Mouse (Mus musculus) E14TG2a.4 (cell line): ENCODE results near the gene Cd276.
"Not testable (repeated sequence)": the region's sequence is repeated elsewhere in the genome, so short reads cannot be mapped to it uniquely, and the experiment has no call there.

Source experiments
- H3K27me3 ChIP-seq: 2 replicates; pipeline ENCODE4 v1.6.1; 2014; ENCODE audit warnings: low read length, control low read depth; ENCODE audit not compliant: insufficient read depth
- H3K36me3 ChIP-seq: 2 replicates; pipeline ENCODE4 v1.6.1; 2014; ENCODE audit warnings: low read length, control low read depth; ENCODE audit not compliant: insufficient read depth
- H3K4me1 ChIP-seq: replicated peaks from 2 replicates; pipeline ENCODE4 v1.6.1; 2014; ENCODE audit warnings: low read depth, low read length, control low read depth
- H3K4me3 ChIP-seq: replicated peaks from 2 replicates; pipeline ENCODE4 v1.5.1; 2014; ENCODE audit warnings: mild to moderate bottlenecking, low read length
- H3K9me3 ChIP-seq: 2 replicates; pipeline ENCODE4 v1.6.1; 2014; ENCODE audit warnings: low read length, control low read depth
- CTCF ChIP-seq: conservative IDR thresholded peaks from 2 replicates; pipeline ENCODE4 v1.5.1; 2014; ENCODE audit warnings: low read length
- NANOG ChIP-seq: IDR thresholded peaks from 2 replicates; pipeline ENCODE4 v1.6.1; 2014; ENCODE audit warnings: borderline replicate concordance, low read length, mixed read lengths
- POU5F1 ChIP-seq: IDR thresholded peaks from 2 replicates; pipeline ENCODE4 v1.6.1; 2014; ENCODE audit warnings: low read length, borderline replicate concordance

Gene Cd276

GRCm38 (mm10) chr9:58554908-58555684 is at the start of gene Cd276:
Gene Cd276, minus strand, starts transcription at chr9:58555437.
- TF ChIP-seq POU5F1 = no peak
- no peak for TF ChIP-seq NANOG
- TF ChIP-seq CTCF = no peak
- Histone ChIP-seq H3K4me3 (peak within 1 kb of the TSS; percentile 91), H3K4me1 (peaks cover 89% of the 10 kb centered on the region), H3K9me3 (no peaks in the 10 kb centered on the region), H3K27me3 (no peaks in the 10 kb centered on the region), H3K36me3 (peaks cover 21% of the 10 kb centered on the region)

DNA sequence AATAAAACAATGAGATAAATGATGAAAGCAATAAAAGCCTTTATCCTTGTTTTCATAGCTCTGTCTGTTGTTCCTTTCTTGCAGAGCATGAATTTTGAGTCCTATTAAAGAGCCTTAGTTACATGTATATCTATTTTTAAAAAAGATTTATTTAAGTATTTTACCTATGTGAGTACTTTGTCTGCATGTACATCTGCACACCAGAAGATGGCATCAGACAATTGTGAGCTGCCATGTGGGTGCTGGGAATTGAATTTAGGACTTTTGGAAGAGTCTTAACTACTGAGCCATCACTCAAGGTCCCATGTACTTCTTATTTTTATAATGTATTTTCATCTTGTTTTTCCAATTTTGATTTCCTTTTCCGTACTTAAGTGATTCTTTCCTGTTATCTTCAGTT is 40.1 kb upstream of the Cd276 start:
- no peaks in the 10 kb centered on the region for H3K27me3 ChIP-seq
- no peak for TF ChIP-seq POU5F1
- TF ChIP-seq NANOG = no peak
- no peak for TF ChIP-seq CTCF

GRCm38 (mm10) chr9:58588657-58589056 is 33.4 kb upstream of the Cd276 start:
- Histone ChIP-seq H3K36me3 (no peaks in the 10 kb centered on the region), H3K4me1 (peaks cover 5% of the 10 kb centered on the region), H3K4me3 (no peak overlapping the region), H3K27me3 (no peaks in the 10 kb centered on the region), H3K9me3 (no peaks in the 10 kb centered on the region)
- no peak for TF ChIP-seq NANOG
- no peak for TF ChIP-seq POU5F1
- no peak for TF ChIP-seq CTCF

More for the DNA sequence above, 40.1 kb upstream of the Cd276 start:
- no peaks in the 10 kb centered on the region for H3K9me3 ChIP-seq
- H3K36me3 ChIP-seq = no peaks in the 10 kb centered on the region
- H3K4me1 ChIP-seq = 0 out of 2 replicates have a peak, but pooled peaks cover 2% of the 10 kb centered on the region
- H3K4me3 ChIP-seq = no peak overlapping the region

DNA sequence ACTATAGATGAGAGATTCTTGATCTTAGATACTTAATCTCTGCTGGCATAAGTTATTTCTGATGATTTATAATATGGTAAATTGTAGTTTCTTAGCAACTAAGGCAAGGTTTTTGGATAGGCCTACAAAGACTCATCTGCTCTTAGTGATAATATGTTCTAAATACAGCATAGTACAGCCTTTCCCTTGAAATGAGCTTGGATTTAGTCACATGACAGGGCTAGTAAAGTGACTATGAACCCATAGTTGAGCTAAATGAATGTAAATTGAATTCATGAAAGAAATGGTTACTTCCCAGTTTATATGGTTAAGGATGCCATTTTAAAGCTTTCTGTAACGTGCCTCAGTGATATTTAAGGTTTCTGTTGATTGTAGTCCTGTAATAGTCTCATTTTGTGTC is 29.1 kb upstream of the Cd276 start:
- H3K4me3 ChIP-seq = no peak overlapping the region
- TF ChIP-seq POU5F1 = no peak
- H3K9me3 ChIP-seq = no peaks in the 10 kb centered on the region
- peaks cover 6% of the 10 kb centered on the region; the same call in 1 of the 2 replicates for H3K27me3 ChIP-seq
- no peaks in the 10 kb centered on the region for H3K36me3 ChIP-seq
- H3K4me1 ChIP-seq = peaks cover 22% of the 10 kb centered on the region

DNA sequence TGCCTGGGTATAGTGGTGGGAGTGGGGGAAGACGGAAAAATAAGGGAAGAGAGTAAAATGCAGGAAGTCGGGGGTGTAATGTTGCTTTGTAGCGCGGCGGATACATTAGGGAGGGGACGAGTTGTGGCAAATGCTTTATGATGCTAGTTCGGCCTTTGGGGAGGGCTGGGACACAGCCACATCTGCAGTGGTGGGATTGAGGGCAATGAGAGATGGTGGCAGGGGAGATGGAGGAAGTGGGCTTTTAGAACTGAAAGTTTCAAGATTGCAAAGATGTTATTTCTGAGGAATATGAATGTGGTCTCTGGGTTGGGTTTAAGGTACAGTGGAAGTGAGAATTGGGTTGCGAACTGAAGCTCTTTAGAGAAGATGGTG is 28.0 kb upstream of the Cd276 start:
- TF ChIP-seq CTCF (no peak), POU5F1 (no peak), NANOG (no peak)
- Histone ChIP-seq H3K4me3 (peak overlapping the region; percentile 94), H3K27me3 (peaks cover 6% of the 10 kb centered on the region; the same call in 1 of the 2 replicates), H3K4me1 (peaks cover 22% of the 10 kb centered on the region), H3K36me3 (no peaks in the 10 kb centered on the region), H3K9me3 (no peaks in the 10 kb centered on the region)

GRCm38 (mm10) chr9:58582581-58583266 is 27.5 kb upstream of the Cd276 start:
- no peaks in the 10 kb centered on the region for H3K9me3 ChIP-seq
- peak overlapping the region; percentile 94 for H3K4me3 ChIP-seq
- H3K36me3 ChIP-seq = no peaks in the 10 kb centered on the region
- H3K27me3 ChIP-seq = peaks cover 6% of the 10 kb centered on the region; the same call in 1 of the 2 replicates
- H3K4me1 ChIP-seq = peaks cover 22% of the 10 kb centered on the region
- TF ChIP-seq NANOG (no peak), CTCF (no peak), POU5F1 (no peak)

- peaks cover 6% of the 10 kb centered on the region; the same call in 1 of the 2 replicates for H3K27me3 ChIP-seq
- TF ChIP-seq CTCF (no peak), NANOG (no peak), POU5F1 (no peak)
- peaks cover 22% of the 10 kb centered on the region for H3K4me1 ChIP-seq
- H3K36me3 ChIP-seq = no peaks in the 10 kb centered on the region
- no peaks in the 10 kb centered on the region for H3K9me3 ChIP-seq
- peak within 1 kb of the TSS; percentile 94 for H3K4me3 ChIP-seq
Observed at GRCm38 (mm10) chr9:58581958-58582540, 26.8 kb upstream of the Cd276 start, which contains the start of gene Nptn. Gene Nptn, plus strand, starts transcription at chr9:58582240.

DNA sequence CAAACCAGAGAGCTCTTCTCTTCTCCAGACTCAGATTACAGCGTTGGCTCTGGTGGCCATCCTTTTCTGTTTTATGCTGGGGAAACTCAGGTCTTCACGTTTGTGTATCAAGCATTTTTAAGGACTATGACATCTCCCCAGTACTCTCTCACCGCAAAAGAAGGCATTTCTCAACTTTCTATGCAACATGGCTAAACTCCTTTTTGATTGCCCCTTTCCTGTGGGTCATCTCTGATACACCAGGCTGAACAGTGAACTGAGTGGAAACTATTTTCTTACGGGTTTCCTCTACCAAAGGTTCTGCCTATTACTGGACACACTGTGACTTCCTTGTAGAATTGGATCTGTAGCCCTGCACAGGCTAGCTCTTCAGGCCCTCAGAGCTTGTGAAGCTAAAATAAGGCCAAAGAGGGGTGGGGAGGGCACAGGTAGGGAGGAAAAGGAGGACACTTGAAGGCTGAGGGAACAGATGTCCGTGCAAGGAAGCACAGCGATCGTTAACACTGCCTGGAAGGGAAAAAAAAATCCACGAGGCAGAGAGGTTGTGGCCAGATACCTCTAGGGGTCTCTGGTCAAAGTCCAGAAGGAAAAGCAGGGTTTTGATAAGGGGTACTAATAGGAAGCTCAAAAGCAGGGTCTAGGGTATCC is 26.2 kb upstream of the Cd276 start:
- Histone ChIP-seq H3K27me3 (peaks cover 6% of the 10 kb centered on the region; the same call in 1 of the 2 replicates), H3K4me1 (peaks cover 22% of the 10 kb centered on the region), H3K4me3 (peak overlapping the region; percentile 74), H3K9me3 (no peaks in the 10 kb centered on the region), H3K36me3 (no peaks in the 10 kb centered on the region)
- TF ChIP-seq POU5F1 = no peak
- TF ChIP-seq CTCF = no peak
- TF ChIP-seq NANOG = no peak

DNA sequence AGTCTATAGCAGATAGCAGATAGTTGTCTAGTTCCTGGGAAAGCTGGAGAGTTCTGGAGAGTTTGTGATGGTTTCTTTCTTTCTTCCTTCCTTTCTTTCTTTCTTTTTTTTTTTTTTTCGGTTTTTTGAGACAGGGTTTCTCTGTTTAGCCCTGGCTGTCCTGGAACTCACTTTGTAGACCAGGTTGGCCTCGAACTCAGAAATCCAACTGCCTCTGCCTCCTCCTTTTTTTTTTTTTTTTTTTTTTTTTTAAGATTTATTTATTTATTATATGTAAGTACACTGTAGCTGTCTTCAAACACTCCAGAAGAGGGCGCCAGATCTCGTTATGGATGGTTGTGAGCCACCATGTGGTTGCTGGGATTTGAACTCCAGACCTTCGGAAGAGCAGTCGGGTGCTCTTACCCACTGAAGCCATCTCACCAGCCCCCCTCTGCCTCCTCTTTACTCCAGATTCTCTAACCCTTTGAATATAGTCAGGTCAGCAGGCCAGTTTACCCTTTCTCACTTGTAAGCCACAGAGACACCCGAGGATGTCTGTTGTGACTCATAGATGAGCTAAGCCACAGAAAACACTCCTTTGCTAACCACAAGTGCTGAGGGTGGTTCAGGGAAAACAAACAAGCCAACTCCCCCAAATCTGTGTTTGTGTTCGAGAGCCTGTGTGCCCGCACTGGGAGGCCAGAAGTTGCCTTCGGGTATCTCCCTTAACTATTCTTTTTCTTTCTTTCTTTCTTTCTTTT is 25.4 kb upstream of the Cd276 start:
- H3K27me3 ChIP-seq, H3K4me3 ChIP-seq, H3K36me3 ChIP-seq, H3K9me3 ChIP-seq: not testable (repeated sequence)
- peaks cover 22% of the 10 kb centered on the region for H3K4me1 ChIP-seq
